Comparison of ENCODE assay signal across 15 mouse cellular contexts in genomic region chr3:100947286-100947685, GRCm38 (mm10).
"Had no signal": no experiment of that assay in that cellular context is flagged by ENCODE, and none has a peak within 500 bp of the region (broad histone marks: within the 10 kb centered on the region; RNA-seq: fewer than 3 reads in every experiment).

No protein-coding gene starts in this region.

- H3K4me1 ChIP-seq: lung, embryonic 15.5 days; megakaryocyte, embryonic 14.5 days; midbrain, embryonic 13.5 days; midbrain, embryonic 15.5 days; neural tube, embryonic 12.5 days had no signal

- DNase-seq: lung, adult 2 months; lung, postnatal 14 days; lung, postnatal 36 days; right cerebral cortex, postnatal 14 days; thymus, adult 18-20 months; thymus, postnatal 14 days; thymus, postnatal 36 days had no signal

- H3K27me3 ChIP-seq: lung, embryonic 15.5 days; megakaryocyte, embryonic 14.5 days; midbrain, embryonic 13.5 days; midbrain, embryonic 15.5 days; neural tube, embryonic 12.5 days had no signal

- H3K4me3 ChIP-seq: lung, embryonic 15.5 days; megakaryocyte, embryonic 14.5 days; midbrain, embryonic 13.5 days; midbrain, embryonic 15.5 days; neural tube, embryonic 12.5 days had no signal

- ATAC-seq: lung, postnatal 0 days; midbrain, embryonic 13.5 days; midbrain, embryonic 15.5 days had no signal

- H3K36me3 ChIP-seq: midbrain, embryonic 15.5 days had no signal

- H3K9ac ChIP-seq: lung, embryonic 15.5 days; midbrain, embryonic 13.5 days; midbrain, embryonic 15.5 days; neural tube, embryonic 12.5 days had no signal

- H3K9me3 ChIP-seq: lung, embryonic 15.5 days; megakaryocyte, embryonic 14.5 days; midbrain, embryonic 13.5 days; midbrain, embryonic 15.5 days; neural tube, embryonic 12.5 days had no signal

- H3K4me2 ChIP-seq: lung, embryonic 15.5 days; midbrain, embryonic 11.5 days; midbrain, embryonic 13.5 days; midbrain, embryonic 15.5 days; neural tube, embryonic 12.5 days had no signal

- H3K27ac ChIP-seq: lung, embryonic 15.5 days; macrophage; midbrain, embryonic 13.5 days; midbrain, embryonic 15.5 days; neural tube, embryonic 12.5 days had no signal
